Mouse (Mus musculus): ENCODE data around the gene Col4a3bp. TPM values are rescaled to one million over a fixed set of nuclear protein-coding genes. Genes with fewer than 3 reads are reported as not detected.
"Not testable (repeated sequence)": the region's sequence is repeated elsewhere in the genome, so short reads cannot be mapped to it uniquely, and the experiment has no call there.

Gene Col4a3bp
- polyA plus RNA-seq, 1 experiment from 2014 or later = 9.7 TPM

- no peaks in the 10 kb centered on the region for H3K27me3 ChIP-seq (replicated peaks)
- H3K36me3 ChIP-seq = peaks cover 33% of the 10 kb centered on the region
- 63% methylated on average over 5 of the region's 5 CpGs for WGBS
- no peak overlapping the region for H3K27ac ChIP-seq (ENCODE audit: poor library complexity, severe bottlenecking)
- H3K4me1 ChIP-seq (replicated peaks) = no peaks in the 10 kb centered on the region
- H3K4me2 ChIP-seq = no peak overlapping the region
- no peak for ATAC-seq (ENCODE audit: insufficient number of reproducible peaks, low FRiP score)
- no peaks in the 10 kb centered on the region for H3K9me3 ChIP-seq (replicated peaks)
- H3K4me3 ChIP-seq = no peak overlapping the region
- no peak overlapping the region for H3K9ac ChIP-seq
These were observed 103.4 kb downstream of the Col4a3bp start for GRCm38 (mm10) chr13:96645822-96646221.

DNA sequence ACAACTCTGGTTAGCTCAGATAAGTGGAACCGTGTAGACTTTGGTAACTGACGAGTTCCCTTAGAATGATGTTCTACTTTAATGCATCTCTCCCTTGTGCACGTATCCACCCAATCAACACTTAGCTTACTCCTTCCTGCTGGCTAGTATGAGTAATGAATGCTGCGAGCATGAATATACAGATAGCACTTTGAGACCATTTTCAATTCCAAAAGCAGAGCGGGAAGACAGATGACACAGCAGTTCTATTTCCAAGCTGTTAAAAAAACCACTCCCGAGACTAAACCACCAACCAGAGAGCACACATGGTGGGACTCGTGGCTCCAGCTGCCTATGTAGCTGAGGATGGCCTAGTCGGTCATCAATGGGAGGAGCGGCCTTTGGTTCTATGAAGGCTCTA is 110.6 kb downstream of the Col4a3bp start:
- H3K27ac ChIP-seq (ENCODE audit: poor library complexity, severe bottlenecking) = no peak overlapping the region
- 85% methylated on average over 9 of the region's 9 CpGs for WGBS
- H3K9me3 ChIP-seq (replicated peaks) = no peaks in the 10 kb centered on the region
- no peak overlapping the region for H3K9ac ChIP-seq
- no peaks in the 10 kb centered on the region for H3K27me3 ChIP-seq (replicated peaks)
- H3K4me1 ChIP-seq (replicated peaks) = no peaks in the 10 kb centered on the region
- peaks cover 89% of the 10 kb centered on the region for H3K36me3 ChIP-seq
- ATAC-seq (ENCODE audit: insufficient number of reproducible peaks, low FRiP score) = no peak
- H3K4me2 ChIP-seq = no peak overlapping the region
- H3K4me3 ChIP-seq = no peak overlapping the region

DNA sequence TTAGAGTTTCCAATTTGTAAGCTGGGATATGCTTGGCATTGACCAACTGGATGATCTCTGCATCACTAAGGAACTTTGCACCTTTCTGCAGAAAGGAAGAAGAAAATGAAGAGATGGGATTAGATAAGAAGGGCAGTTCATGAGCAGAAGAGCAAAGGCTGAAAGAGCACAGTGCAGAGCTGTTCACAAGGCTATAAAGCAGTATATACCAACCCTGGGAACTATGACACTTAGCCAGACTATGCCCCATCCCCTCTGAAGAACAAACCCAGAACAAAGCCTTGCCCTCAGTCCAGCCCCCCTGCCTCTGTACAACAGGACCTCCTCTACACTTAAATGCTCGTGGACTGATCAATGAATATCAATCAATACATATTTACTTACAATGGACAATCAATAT is 114.3 kb downstream of the Col4a3bp start:
- no peaks in the 10 kb centered on the region for H3K27me3 ChIP-seq (replicated peaks)
- peaks cover 91% of the 10 kb centered on the region for H3K36me3 ChIP-seq
- H3K4me2 ChIP-seq = no peak overlapping the region
- no peak overlapping the region for H3K9ac ChIP-seq
- WGBS = 82% methylated on average over 1 of the region's 1 CpGs
- H3K4me1 ChIP-seq (replicated peaks) = no peaks in the 10 kb centered on the region
- H3K27ac ChIP-seq (ENCODE audit: poor library complexity, severe bottlenecking) = no peak overlapping the region
- no peak overlapping the region for H3K4me3 ChIP-seq
- no peaks in the 10 kb centered on the region for H3K9me3 ChIP-seq (replicated peaks)
- no peak for ATAC-seq (ENCODE audit: insufficient number of reproducible peaks, low FRiP score)

- Histone ChIP-seq H3K9ac (no peak overlapping the region), H3K4me2 (no peak overlapping the region), H3K27me3 (replicated peaks) (no peaks in the 10 kb centered on the region), H3K9me3 (replicated peaks) (no peaks in the 10 kb centered on the region), H3K27ac (ENCODE audit: poor library complexity, severe bottlenecking) (no peak overlapping the region), H3K36me3 (peaks cover 92% of the 10 kb centered on the region), H3K4me1 (replicated peaks) (no peaks in the 10 kb centered on the region), H3K4me3 (no peak overlapping the region)
- ATAC-seq (ENCODE audit: insufficient number of reproducible peaks, low FRiP score) = no peak
- WGBS = 71% methylated on average over 7 of the region's 7 CpGs
These were observed 116.5 kb downstream of the Col4a3bp start for GRCm38 (mm10) chr13:96658936-96659335.

- Histone ChIP-seq H3K4me3 (no peak overlapping the region), H3K4me1 (replicated peaks) (no peaks in the 10 kb centered on the region), H3K9ac (no peak overlapping the region), H3K27ac (ENCODE audit: poor library complexity, severe bottlenecking) (no peak overlapping the region), H3K36me3 (peaks cover 92% of the 10 kb centered on the region), H3K9me3 (replicated peaks) (no peaks in the 10 kb centered on the region), H3K4me2 (no peak overlapping the region), H3K27me3 (replicated peaks) (no peaks in the 10 kb centered on the region)
- WGBS = 85% methylated on average over 10 of the region's 10 CpGs
- ATAC-seq (ENCODE audit: insufficient number of reproducible peaks, low FRiP score) = no peak
These were observed 117.9 kb downstream of the Col4a3bp start for GRCm38 (mm10) chr13:96660095-96660860.

GRCm38 (mm10) chr13:96663120-96663519 is 120.7 kb downstream of the Col4a3bp start:
- not testable (repeated sequence) for H3K9me3 ChIP-seq (replicated peaks); ATAC-seq (ENCODE audit: insufficient number of reproducible peaks, low FRiP score); H3K4me3 ChIP-seq; H3K27me3 ChIP-seq (replicated peaks); H3K27ac ChIP-seq (ENCODE audit: poor library complexity, severe bottlenecking); H3K9ac ChIP-seq; H3K4me2 ChIP-seq
- Histone ChIP-seq H3K36me3 (peaks cover 81% of the 10 kb centered on the region), H3K4me1 (replicated peaks) (peaks cover 13% of the 10 kb centered on the region)
- WGBS = 94% methylated on average over 4 of the region's 4 CpGs

DNA sequence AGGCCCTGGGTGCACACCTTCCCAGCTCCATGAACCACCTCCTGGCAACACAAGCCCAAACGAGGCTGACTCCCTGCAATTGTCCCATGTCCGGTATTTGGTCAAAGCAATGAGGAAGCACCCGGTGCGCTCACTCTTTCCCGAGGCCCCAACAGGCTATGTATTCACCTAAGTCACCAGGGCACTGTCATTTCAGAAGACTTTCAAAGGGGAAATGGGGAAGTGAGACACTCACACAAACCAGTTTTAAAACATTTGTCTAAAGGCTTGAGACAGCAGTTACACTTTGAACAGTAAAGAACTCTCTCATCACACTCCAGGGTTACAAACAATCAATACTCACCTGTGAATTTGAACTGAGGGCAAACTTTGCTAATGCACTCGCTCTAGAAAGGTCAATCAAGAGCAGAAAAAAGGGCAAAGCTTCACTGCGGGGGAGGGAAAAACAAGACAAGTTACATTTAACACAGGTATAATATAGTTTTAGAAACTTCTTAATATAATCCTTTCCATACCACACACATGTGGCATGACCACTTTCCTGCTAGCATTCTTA is 122.1 kb downstream of the Col4a3bp start:
- no peak for ATAC-seq (ENCODE audit: insufficient number of reproducible peaks, low FRiP score)
- H3K4me3 ChIP-seq = no peak overlapping the region
- peaks cover 68% of the 10 kb centered on the region for H3K36me3 ChIP-seq
- no peaks in the 10 kb centered on the region for H3K9me3 ChIP-seq (replicated peaks)
- H3K4me1 ChIP-seq (replicated peaks) = peaks cover 22% of the 10 kb centered on the region
- H3K27me3 ChIP-seq (replicated peaks) = no peaks in the 10 kb centered on the region
- WGBS = 90% methylated on average over 7 of the region's 7 CpGs
- no peak overlapping the region for H3K4me2 ChIP-seq
- no peak overlapping the region for H3K27ac ChIP-seq (ENCODE audit: poor library complexity, severe bottlenecking)
- H3K9ac ChIP-seq = no peak overlapping the region

DNA sequence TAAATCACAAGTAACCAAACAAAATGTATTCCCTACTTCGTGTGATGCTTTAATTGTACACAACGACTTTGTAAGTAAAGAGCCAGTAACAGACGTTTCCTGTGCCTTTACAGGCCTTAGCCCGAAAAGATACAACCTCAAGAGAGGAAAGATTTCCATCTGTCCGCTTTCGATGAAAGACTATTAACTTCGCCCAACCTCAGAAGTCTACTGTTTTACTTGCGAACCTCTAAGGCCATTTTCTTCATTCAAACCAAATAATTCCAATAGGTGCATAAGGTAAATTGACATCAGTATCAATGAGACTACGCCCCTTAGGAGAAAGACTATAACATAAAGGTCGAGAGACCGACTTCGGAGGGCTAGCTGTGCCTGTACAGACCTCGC is 127.6 kb downstream of the Col4a3bp start:
- peak overlapping the region; percentile 92 for H3K4me3 ChIP-seq
- whole genome bisulfite sequencing = 4% methylated on average over 13 of the region's 13 CpGs
- peaks cover 26% of the 10 kb centered on the region for H3K4me1 ChIP-seq (replicated peaks)
- no peaks in the 10 kb centered on the region for H3K9me3 ChIP-seq (replicated peaks)
- H3K27ac ChIP-seq (ENCODE audit: poor library complexity, severe bottlenecking) = peak overlapping the region; percentile 92
- no peak for ATAC-seq (ENCODE audit: insufficient number of reproducible peaks, low FRiP score)
- H3K4me2 ChIP-seq = peak overlapping the region; percentile 73
- no peaks in the 10 kb centered on the region for H3K27me3 ChIP-seq (replicated peaks)
- peaks cover 18% of the 10 kb centered on the region for H3K36me3 ChIP-seq
- peak overlapping the region; percentile 93 for H3K9ac ChIP-seq

DNA sequence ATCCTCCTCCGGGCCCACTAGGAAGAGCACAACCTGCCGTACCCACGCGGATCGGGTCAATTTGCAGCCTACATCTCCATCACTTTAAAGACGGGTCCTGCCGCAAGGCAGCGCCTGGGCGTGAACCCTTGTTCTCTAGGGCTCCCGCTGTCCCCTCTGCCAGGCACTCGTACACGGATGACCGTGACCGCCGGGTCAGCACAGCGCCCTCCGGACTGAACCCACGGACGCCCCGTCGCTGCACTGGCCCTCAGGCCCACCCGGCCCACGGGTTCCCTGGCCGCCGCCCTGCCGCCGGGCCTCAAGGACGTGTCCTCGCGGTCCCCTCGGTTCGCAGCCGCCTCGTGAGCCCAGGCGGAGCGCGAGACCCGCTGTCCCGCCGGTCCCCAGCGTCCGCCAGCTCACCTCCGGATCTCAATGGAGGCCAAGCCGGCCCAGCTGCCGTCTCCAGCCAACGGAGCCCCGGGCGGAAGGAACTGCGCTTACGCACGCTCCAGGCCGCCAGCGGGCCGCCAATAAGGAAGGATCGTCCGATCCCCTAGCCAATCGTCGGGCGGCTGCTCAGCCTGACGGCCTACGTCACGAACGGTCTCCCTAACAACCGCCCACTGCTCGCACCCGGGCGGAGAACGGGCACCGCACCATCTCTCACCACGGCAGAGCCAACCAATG is 128.1 kb downstream of the Col4a3bp start, which contains the start of gene Hmgcr:
Hmgcr (minus strand) TSS at position 531 of the 672 bp plus-strand sequence.
- under 1% methylated on average over 69 of the region's 70 CpGs for WGBS
- peak; percentile 100 for ATAC-seq (ENCODE audit: insufficient number of reproducible peaks, low FRiP score)
- no peaks in the 10 kb centered on the region for H3K9me3 ChIP-seq (replicated peaks)

DNA sequence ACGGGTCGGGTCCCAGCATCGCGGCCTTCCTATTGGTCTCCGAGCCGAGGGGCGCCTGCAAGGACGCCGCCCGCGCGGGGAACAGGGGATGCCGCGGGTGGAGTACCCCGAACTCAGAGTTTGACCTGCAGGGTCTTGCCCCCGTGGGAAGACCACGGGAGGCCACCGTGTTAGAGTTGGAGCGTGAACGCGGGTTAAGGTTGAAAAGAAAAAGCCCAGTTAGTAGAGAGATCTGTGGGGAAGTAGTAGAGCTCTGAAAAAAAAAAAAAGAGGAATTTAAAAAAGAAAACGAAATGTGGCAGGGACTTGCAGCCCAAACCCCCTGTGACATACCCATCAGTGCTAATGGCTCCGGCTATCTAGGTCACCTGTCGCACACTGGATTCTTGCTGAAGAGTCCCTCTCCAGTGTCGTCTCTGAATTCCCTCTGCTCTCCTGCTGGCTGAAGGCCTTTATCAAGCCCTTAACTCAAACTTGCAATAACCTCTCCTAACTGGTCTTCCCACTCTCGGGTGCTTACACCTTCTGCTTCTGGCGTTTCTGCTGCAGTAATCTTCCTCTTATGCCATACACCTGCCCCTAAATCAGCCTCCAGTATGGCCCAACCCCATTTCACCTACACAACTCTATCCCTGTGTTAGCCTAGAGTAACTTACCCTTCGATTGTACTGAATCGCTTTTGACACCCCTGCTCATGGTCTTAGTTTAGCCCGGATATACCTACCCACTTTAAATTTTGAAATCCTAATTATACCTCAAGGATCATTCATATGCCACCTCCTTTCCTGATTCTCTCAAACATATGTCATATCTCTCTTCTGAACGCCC is 128.9 kb downstream of the Col4a3bp start:
- Histone ChIP-seq H3K27ac (ENCODE audit: poor library complexity, severe bottlenecking) (peak overlapping the region; percentile 68), H3K36me3 (peaks cover 7% of the 10 kb centered on the region; the same call in 1 of the 2 replicates), H3K4me1 (replicated peaks) (peaks cover 26% of the 10 kb centered on the region), H3K4me3 (peak overlapping the region; percentile 92), H3K4me2 (peak overlapping the region; percentile 65), H3K27me3 (replicated peaks) (no peaks in the 10 kb centered on the region), H3K9ac (peak overlapping the region; percentile 46; the same call in 1 of the 2 replicates), H3K9me3 (replicated peaks) (no peaks in the 10 kb centered on the region)
- WGBS = 11% methylated on average over 31 of the region's 31 CpGs
- ATAC-seq (ENCODE audit: insufficient number of reproducible peaks, low FRiP score) = no peak

More for the DNA sequence above, 128.1 kb downstream of the Col4a3bp start, which contains the start of gene Hmgcr:
- Histone ChIP-seq H3K9ac (peak within 1 kb of the TSS; percentile 93), H3K36me3 (peaks cover 13% of the 10 kb centered on the region), H3K27me3 (replicated peaks) (no peaks in the 10 kb centered on the region), H3K4me2 (peak within 1 kb of the TSS; percentile 73), H3K4me3 (peak within 1 kb of the TSS; percentile 92), H3K4me1 (replicated peaks) (peaks cover 26% of the 10 kb centered on the region), H3K27ac (ENCODE audit: poor library complexity, severe bottlenecking) (peak within 1 kb of the TSS; percentile 92)

DNA sequence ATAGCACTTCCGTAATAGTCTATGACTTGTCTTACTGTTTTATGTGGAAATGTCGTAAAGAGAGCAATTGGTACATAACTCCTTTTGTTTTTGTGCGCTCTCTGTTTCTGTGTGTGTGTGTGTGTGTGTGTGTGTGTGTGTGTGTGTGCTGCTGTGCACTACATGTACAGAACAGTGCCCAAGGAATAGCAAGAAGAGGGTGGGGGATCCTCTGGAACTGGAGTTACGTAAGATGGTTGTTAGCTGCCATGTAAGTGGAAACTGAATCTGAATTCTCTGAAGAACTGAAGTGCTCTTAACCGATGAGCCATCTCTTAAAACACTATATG is 129.5 kb downstream of the Col4a3bp start:
- H3K4me3 ChIP-seq = no peak overlapping the region
- H3K36me3 ChIP-seq = 0 out of 2 replicates have a peak, but pooled peaks cover 4% of the 10 kb centered on the region
- 97% methylated on average over 5 of the region's 5 CpGs for WGBS
- H3K27ac ChIP-seq (ENCODE audit: poor library complexity, severe bottlenecking) = no peak overlapping the region
- no peaks in the 10 kb centered on the region for H3K27me3 ChIP-seq (replicated peaks)
- no peak overlapping the region for H3K4me2 ChIP-seq
- H3K4me1 ChIP-seq (replicated peaks) = peaks cover 23% of the 10 kb centered on the region
- H3K9ac ChIP-seq = no peak overlapping the region
- no peak for ATAC-seq (ENCODE audit: insufficient number of reproducible peaks, low FRiP score)
- no peaks in the 10 kb centered on the region for H3K9me3 ChIP-seq (replicated peaks)

All from heart, embryonic 12.5 days (tissue).